Mouse (Mus musculus) natural killer cell, adult 2 months (primary cell): ENCODE results near the gene Vdac2.

Experiments used
- DNase-seq, 2 experiments: peaks; one replicate each; pipeline ENCODE4 v3.0.0; 2022; ENCODE audit warnings: low spot score in 2 of 2

The Vdac2 gene

DNA sequence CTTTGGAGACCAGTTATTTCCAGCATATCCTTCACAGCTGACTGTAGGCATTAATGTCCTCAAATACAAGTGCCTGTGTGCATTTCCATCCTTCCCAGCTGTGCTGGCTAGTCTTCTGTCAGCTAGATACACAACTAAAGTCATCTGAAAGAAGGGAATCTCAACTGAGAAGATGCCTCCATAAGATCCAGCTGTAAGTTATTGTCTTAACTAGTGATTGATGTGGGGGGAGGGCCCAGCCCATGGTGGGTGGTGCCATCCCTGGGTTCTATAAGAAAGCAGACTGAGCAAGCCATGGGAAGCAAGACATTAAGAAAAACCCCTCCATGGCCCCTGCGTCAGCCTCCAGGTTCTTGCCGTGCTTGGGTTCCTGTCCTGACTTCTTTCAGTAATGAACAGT lies at the start of gene Vdac2:
Gene Vdac2 (plus strand): TSS at position 301 of the 400 bp plus-strand sequence.
- DNase-seq, result no peak

GRCm38 (mm10) chr14:21776201-21776600 lies 48.8 kb upstream of the Vdac2 start:
- DNase-seq, result no peak

DNA sequence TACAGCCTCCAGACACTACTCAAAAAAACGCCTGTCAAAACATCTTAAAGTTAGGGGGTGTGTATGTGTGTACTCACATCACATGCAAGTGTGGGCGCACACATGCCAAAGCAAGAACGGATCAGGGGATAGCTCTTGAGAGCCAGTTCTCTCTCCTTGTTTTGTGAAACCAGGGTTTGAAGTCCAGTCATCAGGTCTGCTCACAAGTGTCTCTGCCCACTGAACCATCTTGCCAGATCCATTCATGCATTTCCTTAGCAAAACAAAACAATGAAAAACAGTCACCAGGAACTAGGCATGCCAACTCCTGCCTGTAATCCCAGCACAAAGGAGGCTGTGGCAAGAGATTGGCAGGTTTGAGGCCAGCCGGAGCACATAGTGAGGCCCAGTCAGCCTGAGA lies 38.5 kb upstream of the Vdac2 start:
- no peak for DNase-seq

GRCm38 (mm10) chr14:21787374-21787773 lies 37.7 kb upstream of the Vdac2 start:
- no peak for DNase-seq

DNA sequence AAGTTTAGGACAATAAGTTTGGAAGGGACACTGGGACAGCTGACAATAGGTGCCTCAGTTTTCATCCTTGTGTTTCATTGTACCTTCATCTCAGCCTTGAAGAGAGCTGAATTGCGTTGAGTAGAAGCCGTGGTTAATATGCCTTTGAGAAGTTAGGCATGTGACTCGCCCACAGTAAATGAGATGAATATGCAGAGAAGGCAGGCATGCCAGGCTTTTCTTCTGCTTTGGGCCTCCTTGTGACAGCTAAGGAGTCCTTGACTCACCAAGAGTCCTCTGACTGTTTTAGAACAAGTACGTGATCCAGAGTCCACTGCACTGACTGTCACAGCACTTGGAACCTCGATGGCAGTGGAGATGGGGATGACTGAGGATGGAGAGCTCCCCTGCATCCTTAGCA lies 36.9 kb upstream of the Vdac2 start:
- DNase-seq, result no peak

- DNase-seq, result no peak
Measured at GRCm38 (mm10) chr14:21790585-21791251, 34.3 kb upstream of the Vdac2 start.

GRCm38 (mm10) chr14:21791722-21792121 lies 33.3 kb upstream of the Vdac2 start:
- no peak for DNase-seq

- no peak for DNase-seq
Measured at GRCm38 (mm10) chr14:21792250-21792649, 32.8 kb upstream of the Vdac2 start.

- DNase-seq, result no peak
Measured at GRCm38 (mm10) chr14:21800641-21801040, 24.4 kb upstream of the Vdac2 start.

DNA sequence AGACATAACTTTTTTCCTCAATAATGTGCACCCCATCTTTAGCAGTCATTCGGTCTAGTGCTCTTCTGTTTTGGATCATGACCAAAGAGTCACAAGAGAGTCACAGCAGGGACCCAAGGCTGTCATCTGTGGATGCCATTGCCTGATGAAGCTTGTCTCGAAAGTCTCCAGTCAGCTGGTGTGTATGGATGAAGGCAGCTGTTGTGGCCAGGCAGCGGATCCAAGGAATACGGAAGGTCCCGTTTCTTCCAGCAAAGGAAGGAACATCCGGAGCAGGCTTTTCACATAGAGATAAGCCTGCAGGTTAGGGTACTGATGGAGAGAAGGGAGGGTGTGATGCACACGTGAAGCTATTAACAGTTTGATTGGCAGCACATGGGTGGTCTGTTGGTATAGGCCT lies 23.4 kb upstream of the Vdac2 start:
- DNase-seq, result no peak

- no peak for DNase-seq
Measured at GRCm38 (mm10) chr14:21802543-21803206, 22.4 kb upstream of the Vdac2 start.

DNA sequence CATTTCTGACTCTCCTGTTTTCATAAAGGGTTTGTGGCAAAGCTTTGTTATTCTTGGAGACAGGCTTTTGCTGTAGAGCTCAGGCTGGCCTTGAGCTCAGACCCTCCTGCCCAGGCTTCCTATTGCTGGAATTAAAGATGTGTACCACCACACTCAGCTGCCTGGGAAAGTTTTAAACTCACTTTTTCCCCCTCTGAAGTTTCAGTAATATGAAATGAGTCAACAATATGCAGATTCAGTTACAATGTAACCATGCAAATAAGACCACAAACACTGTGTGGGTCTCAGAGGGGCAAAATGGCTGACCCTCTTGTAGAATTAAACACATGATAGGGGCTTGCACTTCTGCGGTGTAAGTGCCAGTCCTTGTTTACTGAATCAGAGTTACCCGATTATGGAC lies 18.8 kb upstream of the Vdac2 start:
- DNase-seq, result no peak

DNA sequence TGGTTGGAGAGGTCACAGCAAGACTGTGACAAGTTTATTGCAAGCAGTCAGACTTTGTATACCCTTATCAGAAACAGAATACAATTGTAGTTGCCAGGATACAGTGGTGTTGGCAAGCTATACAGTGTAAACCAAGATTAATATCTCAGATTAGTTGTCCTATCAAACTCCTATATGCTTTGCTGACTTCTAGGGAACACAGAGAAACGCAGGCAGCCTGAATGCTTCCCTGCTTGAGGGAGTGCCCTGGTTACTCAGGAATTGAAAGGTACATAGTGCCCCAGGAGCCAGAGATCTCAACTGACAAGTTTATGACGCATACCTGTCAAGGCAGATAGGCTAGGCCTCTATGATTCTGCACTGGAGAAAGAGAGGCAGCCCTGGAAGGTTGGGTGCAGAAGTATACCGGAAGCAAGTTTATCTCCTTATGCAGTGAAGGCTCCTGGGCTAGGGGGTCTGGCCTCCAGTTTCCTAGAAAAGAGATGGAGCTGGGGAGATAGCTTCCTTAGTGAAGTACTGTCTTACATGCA lies 18.3 kb upstream of the Vdac2 start:
- no peak for DNase-seq

GRCm38 (mm10) chr14:21808208-21808922 lies 16.7 kb upstream of the Vdac2 start:
- no peak for DNase-seq

- DNase-seq, result no peak
Measured at GRCm38 (mm10) chr14:21809418-21809817, 15.6 kb upstream of the Vdac2 start.

DNA sequence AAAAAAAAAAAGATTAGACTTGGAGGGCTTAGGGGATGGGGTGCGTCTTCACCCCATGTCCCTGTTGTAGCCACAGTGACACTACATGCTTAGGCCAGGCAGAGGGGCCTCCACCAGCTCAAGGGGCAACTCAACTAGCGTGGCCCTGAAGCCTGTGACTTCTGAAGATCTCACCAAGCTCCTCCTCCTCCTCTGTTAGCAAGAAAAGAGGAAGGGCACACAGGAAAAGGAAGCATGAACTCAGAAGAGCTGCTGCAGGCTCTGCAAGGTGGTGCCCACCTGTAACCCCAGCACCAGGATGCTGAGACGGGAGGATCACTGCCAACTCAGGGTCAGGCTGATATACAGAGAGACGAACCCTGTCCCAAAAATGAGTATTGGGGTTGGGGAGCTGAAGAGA lies 13.7 kb upstream of the Vdac2 start:
- no peak for DNase-seq

DNA sequence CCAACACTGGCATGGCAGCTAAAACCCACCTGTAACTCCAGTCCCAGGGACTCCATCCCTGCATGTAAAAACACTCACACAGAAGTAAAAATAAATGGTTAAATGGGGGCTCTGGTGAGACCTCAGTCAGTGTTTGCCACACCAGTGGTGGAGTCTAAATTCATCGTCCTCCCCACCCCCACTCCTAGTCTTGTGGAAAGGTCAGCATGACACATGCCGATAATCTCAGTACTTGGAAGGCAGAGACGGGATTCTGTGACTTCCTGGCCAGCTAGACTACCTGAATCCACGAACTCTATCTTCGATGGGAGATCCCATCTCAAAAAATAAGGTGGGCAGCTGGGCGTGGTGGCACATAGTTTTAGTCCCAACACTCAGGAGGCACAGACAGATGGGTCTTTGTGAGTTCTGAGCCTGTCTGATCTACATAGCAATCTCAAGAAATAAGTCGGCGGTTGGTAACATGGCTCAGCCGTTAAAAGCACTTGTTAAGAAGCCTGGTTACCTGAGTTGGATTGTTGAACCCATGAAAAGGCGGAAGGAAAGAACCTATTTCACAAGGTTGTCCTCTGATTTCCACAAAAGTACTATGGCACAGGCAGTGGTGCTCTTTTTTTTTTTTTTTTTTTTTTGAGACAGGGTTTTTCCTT lies 13.2 kb upstream of the Vdac2 start:
- no peak for DNase-seq

DNA sequence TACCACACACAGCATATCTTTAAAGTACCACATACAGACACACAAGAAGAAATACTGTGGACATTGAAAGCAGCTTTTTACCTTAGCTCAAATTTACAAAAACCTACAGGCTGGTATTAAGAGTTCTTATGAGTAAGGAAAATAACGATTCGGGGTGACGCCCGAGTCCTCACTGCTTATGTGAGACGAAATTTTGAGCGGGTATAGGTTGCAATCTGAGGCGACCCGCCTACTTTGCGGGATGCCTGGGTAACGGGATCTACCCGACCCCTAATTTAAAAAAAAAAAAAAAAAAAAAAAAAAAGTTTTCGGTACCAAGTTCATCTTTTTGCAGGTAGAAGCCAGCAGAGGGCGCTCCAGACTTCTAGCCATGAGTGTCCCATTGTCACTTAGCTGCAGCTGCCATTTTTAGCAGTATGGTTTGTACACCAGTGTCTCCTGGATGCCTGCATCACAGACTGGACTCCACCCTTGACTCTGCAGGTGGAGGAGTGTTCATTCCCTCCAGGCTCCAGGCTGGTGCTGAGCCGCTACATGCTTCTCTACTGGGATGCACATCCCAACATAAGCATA lies 12.4 kb upstream of the Vdac2 start:
- DNase-seq, result peak; percentile 77 to 83

DNA sequence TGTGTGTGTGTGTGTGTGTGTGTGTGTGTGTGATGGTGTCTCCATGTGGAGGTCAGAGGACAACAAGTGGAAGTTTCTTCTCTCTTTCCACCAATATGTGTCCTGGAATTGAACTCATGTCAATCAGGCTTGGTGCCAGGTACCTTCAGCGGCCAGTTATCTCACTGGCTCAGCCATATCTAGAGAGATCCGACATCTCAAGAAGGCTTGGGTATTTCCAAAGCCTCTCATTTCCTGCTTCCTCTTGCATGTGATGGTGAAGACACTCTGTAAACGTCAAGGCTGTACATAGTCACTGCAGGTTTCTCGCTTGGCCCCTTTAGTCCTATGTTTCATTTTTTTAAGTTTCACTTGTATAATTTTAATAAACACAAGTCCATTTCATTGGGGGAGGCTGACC lies 11.8 kb upstream of the Vdac2 start:
- DNase-seq, result no peak

GRCm38 (mm10) chr14:21813847-21814246 lies 11.2 kb upstream of the Vdac2 start:
- DNase-seq, result no peak

GRCm38 (mm10) chr14:21814606-21815005 lies 10.4 kb upstream of the Vdac2 start:
- no peak for DNase-seq

DNA sequence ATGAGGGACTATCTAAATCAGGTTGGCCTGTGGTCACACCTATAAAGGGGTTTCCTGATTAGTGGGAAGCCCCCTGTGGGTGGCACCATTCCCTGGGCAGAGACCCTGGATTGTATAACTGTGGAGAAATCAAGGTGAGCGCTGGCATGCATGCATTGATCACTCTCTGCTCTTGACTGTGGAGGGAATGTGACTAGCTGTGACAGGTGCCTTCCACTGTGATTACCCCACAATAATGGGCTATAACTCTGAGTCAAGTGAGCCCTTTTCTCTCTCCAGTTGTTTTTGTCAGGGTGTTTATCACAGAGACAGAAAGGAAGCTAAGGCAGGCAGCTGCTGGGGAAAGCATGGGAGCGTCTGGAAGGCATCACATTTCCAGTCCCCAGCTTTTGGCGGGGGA lies 8.8 kb upstream of the Vdac2 start:
- DNase-seq, result no peak
